22 mouse cellular contexts compared by ENCODE assay signal in genomic region chr2:113949296-113949990, GRCm38 (mm10).
DNase-seq lines count a peak whose midpoint lies in the region; ATAC-seq lines count a peak whose summit lies in the region.
"Had no signal": no experiment of that assay in that cellular context is flagged by ENCODE, and none has a peak within 500 bp of the region (broad histone marks: within the 10 kb centered on the region; RNA-seq: fewer than 3 reads in every experiment).

No protein-coding gene starts in this region.

- no peak overlapping the region for H3K9ac ChIP-seq in forebrain, embryonic 14.5 days (ENCODE audit: low read length)
- no peak overlapping the region for H3K9ac ChIP-seq in forebrain, embryonic 15.5 days (replicated peaks)
- H3K9ac ChIP-seq: heart, embryonic 15.5 days; liver, embryonic 13.5 days; lung, embryonic 15.5 days had no signal

- H3K36me3 ChIP-seq in forebrain, embryonic 14.5 days (ENCODE audit: control insufficient read depth, insufficient read depth, low read length), result no peaks in the 10 kb centered on the region
- no peaks in the 10 kb centered on the region for H3K36me3 ChIP-seq in forebrain, embryonic 15.5 days
- H3K36me3 ChIP-seq: forebrain, embryonic 10.5 days; heart, embryonic 15.5 days; liver, embryonic 13.5 days; lung, embryonic 15.5 days had no signal

- H3K9me3 ChIP-seq in forebrain, embryonic 14.5 days (replicated peaks; ENCODE audit: control insufficient read depth, low read length), result no peaks in the 10 kb centered on the region; the same call in 1 of the 2 replicates
- H3K9me3 ChIP-seq in forebrain, embryonic 15.5 days, result no peaks in the 10 kb centered on the region
- H3K9me3 ChIP-seq: forebrain, embryonic 10.5 days; heart, embryonic 15.5 days; liver, embryonic 13.5 days; lung, embryonic 15.5 days had no signal

- H3K4me1 ChIP-seq in forebrain, embryonic 14.5 days (ENCODE audit: control insufficient read depth, insufficient read depth, low read length), result no peaks in the 10 kb centered on the region
- no peaks in the 10 kb centered on the region for H3K4me1 ChIP-seq in forebrain, embryonic 15.5 days
- H3K4me1 ChIP-seq: forebrain, embryonic 10.5 days; heart, embryonic 15.5 days; liver, embryonic 13.5 days; lung, embryonic 15.5 days had no signal

- no peak overlapping the region for H3K4me3 ChIP-seq in forebrain, embryonic 14.5 days (ENCODE audit: low read depth, low read length)
- H3K4me3 ChIP-seq in forebrain, embryonic 15.5 days, result no peak overlapping the region
- H3K4me3 ChIP-seq: forebrain, embryonic 10.5 days; heart, embryonic 15.5 days; liver, embryonic 13.5 days; lung, embryonic 15.5 days had no signal

- H3K27ac ChIP-seq in forebrain, embryonic 14.5 days (ENCODE audit: low read depth, low read length), result no peak overlapping the region
- no peak overlapping the region for H3K27ac ChIP-seq in forebrain, embryonic 15.5 days (replicated peaks)
- H3K27ac ChIP-seq: forebrain, embryonic 10.5 days; heart, embryonic 15.5 days; liver, embryonic 13.5 days; lung, embryonic 15.5 days had no signal

- peak; percentile 59 for DNase-seq in forebrain, embryonic 14.5 days (ENCODE audit: low spot score)
- DNase-seq in left cerebral cortex, postnatal 25 days (ENCODE audit: low spot score in 2 of 2), result peak; percentile 8 to 28
- no peak for DNase-seq in left cerebral cortex, adult 18-20 months (ENCODE audit: low spot score in 2 of 2)
- DNase-seq in brain, embryonic 18.5 days (ENCODE audit: low read depth, low spot score), result peak; percentile 36
- DNase-seq in layer of hippocampus, adult 9-10 months (ENCODE audit: low spot score), result peak; percentile 51
- no peak for DNase-seq in kidney, postnatal 25 days
- DNase-seq in thymus, postnatal 0 days (ENCODE audit: low spot score), result no peak
- DNase-seq: adrenal gland, postnatal 25 days; B cell, adult 2 months; gastrocnemius, postnatal 10 days; heart, adult 18-20 months; kidney, adult 2 months; kidney, postnatal 14 days; liver, embryonic 13.5 days; midbrain, embryonic 14.5 days; thymus, postnatal 25 days had no signal

- H3K27me3 ChIP-seq in forebrain, embryonic 14.5 days (replicated peaks; ENCODE audit: control insufficient read depth, insufficient read depth, low read length), result no peaks in the 10 kb centered on the region
- H3K27me3 ChIP-seq in forebrain, embryonic 15.5 days, result no peaks in the 10 kb centered on the region
- H3K27me3 ChIP-seq: heart, embryonic 15.5 days; liver, embryonic 13.5 days; lung, embryonic 15.5 days; Patski had no signal

- 68% methylated on average over 2 of the region's 2 CpGs for WGBS in forebrain, embryonic 14.5 days
- 55% methylated on average over 2 of the region's 2 CpGs for WGBS in forebrain, embryonic 15.5 days

- intact Hi-C loops in left cerebral cortex, postnatal 25 days (cut with DNase I), result no loop called here

- ATAC-seq in forebrain, embryonic 14.5 days, result no peak
- no peak for ATAC-seq in forebrain, embryonic 15.5 days (replicated peaks)
- ATAC-seq: activated CD4-positive, CD25-positive, alpha-beta regulatory T cell, adult 4 months had no signal

- no peak overlapping the region for H3K4me2 ChIP-seq in forebrain, embryonic 14.5 days (ENCODE audit: low read length)
- no peak overlapping the region for H3K4me2 ChIP-seq in forebrain, embryonic 15.5 days (replicated peaks)
- H3K4me2 ChIP-seq: heart, embryonic 15.5 days; liver, embryonic 13.5 days; lung, embryonic 15.5 days had no signal

Comparison
In these comparisons a context has a peak if more than half of its experiments do, and no peak if none do; other contexts are left out.
1. DNase-seq: peak in forebrain, embryonic 14.5 days (single experiment), left cerebral cortex, postnatal 25 days (2 of 2), brain, embryonic 18.5 days (single experiment) and layer of hippocampus, adult 9-10 months (single experiment); none in left cerebral cortex, adult 18-20 months (0 of 2), kidney, postnatal 25 days (0 of 2) and thymus, postnatal 0 days (single experiment).